Mouse (Mus musculus) layer of hippocampus, adult 18-20 months (tissue): ENCODE results near the gene Tmem131l. TPM values are rescaled to one million over a fixed set of nuclear protein-coding genes. Genes with fewer than 3 reads are reported as not detected.
A peak's percentile ranks its signal among the peaks of the same experiment; 100 is the strongest.

Experiments used
- DNase-seq, 2 experiments: peaks; one replicate each; pipeline ENCODE4 v3.0.0; 2022; ENCODE audit warnings: low spot score in 2 of 2
- total RNA-seq, 2 experiments: library from RNA; stranded (reverse); gene quantifications; 2 replicates each; pipeline ENCODE4 v1.2.3; 2021

Tmem131l gene
- total RNA-seq, 2 experiments from 2014 or later, result 28.0 to 33.3 TPM

DNA sequence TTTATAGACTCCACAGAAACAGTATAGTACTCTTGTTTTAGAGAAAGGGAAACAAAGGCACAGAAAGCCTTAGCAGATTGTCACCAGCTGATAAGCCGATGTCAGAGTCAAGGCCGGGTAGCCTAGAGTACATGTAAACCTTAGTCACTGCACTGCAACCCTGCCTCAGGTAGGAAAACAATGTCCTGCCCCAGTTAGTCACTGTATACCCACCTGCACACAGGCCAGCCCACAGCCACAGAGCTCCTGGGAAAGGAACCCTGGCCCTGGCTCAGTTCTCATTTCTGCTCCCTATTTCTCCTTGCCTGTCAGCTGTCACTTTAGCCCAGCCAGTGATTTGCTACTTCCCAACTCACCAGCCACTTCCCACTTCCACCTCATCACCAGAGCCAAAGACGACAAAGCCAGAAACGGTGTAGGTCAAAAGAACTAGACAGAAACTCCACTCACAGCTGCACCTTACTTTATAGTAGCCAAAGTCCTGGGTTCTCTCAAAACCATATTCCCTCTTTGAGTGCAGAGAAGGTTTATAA is 24.4 kb downstream of the Tmem131l start:
- DNase-seq, result no peak

DNA sequence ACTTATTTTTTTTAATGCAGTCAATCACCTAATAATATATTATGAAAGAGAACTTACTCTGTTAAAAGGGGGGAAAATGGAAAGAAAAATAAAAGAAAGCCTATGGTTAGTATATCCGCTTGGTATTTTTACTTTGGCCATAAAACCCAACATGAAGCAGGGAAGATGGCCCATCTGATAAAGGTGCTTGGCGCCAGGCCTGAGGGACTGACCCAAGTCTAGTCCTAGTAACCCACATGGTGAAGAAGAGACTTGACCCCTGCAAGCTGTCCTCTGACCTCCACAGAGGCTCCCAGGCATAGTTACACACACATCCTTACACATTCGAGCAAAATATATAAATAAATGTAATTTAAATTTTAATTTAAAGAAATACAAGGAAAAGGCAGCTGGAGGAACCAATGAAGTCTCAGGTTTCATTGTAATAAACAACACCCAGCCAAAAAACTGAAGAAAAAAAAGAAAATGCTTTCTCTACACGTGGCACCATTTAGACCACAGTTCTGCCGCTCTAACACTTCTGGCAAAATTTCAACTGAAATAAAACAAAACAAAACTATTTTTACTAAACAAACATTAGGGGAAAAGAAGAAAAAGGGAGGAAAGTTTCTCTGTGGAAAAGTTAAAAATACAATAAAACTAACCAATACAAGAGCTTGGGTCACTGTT is 28.8 kb downstream of the Tmem131l start:
- no peak for DNase-seq

DNA sequence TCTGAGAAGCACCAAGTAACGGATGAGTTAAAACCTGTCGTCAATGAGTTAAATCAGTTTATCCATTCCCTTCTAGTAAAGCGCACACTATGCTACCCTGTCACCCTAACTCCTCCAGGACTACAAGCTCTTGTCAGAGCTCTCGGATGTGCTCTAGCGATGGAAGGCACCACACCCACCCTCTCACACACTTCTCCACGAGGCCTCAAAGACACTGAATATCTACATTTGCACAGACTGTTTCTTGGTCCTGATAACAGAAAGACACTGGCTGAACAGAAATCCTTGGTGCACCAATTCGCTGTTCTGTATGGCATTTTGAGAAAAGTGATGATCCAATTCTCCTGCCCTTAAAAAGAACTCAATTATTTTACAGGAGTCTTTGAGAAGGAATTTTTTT is 34.0 kb downstream of the Tmem131l start:
- no peak for DNase-seq

DNA sequence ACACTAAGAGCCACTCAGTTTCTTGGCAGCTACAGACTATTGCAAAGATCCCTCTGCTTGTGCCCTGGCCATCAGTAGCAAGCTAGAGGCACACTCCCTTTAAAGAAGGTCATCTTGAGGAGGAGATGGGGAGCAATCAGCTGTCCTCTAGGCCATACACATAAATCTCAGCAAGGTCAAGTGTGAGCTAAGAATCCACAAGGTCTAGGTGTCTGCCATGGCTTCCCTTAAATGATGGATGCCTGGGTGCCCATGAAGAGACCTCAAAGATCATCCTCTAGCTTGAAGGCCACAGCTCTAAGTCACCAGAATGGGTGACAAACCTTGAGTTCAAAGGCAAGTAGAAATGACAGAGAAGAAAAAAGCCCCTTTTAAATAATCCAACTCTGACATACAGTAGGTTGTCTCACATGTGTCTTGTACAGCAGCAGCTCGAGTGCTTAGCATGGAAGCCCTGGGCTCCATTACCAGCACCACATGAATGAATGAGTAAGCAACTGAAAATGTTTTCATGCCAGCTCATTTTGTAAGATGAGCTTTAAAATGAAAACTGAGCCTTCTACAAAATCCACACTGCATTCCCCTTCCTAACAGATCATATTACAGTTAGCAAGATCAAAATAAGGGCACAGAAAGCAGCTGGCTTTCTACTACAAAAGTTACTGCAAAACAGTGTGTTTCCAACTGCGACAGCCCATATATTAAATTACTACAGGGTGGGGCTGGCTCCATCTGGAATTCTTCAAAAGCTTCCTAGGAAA is 35.5 kb downstream of the Tmem131l start:
- DNase-seq, result no peak

DNA sequence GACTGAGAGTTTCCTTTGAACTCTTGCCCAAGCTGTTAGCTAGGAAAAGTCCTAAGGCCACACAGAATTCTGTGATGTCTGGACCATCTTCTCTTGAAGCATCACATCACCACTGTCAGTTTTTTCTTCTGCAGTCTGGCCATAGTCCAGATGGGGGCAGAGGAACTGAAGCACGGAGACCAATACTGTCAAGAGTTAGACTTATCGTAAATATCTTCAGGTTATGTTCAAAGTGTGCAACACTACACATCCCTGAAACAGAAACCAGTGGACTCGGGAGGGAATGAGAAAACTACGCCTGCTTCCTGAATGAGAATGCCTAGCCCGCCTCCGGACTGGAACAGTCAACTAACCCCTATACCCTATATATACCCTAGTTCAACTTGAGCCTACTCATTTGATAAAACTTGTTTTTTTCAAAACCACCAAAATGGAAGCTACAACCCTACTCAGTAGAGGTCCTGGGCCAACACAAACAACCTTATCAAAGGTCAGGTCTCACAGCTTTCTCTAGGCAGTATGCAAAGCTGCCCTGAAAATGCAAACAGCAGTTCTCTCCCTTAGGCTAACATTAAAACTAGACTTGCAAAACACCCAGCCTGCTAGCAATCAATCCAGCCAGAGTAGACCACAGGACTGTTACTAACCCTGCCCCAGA is 37.4 kb downstream of the Tmem131l start:
- DNase-seq, result no peak

DNA sequence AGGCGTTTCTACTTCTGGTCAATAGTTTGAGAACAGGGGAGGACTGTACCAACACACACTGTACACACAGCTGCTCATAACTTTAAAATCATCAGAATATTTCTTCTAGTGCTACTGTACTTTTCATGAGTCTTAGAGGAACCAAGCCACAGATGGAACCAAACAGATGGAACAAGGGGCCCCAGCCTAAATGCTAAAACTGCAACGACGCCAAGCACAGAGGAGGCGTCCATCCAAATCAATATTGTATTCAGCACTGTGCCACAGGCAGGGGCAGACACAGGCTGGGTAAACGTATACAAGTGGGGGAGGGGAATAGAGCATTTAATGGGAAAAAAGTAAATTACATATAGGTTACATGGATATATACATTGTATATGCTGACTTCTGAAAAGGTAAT is 42.4 kb downstream of the Tmem131l start:
- DNase-seq, result peak; percentile 28 to 72

GRCm38 (mm10) chr3:83997036-83997435 is 42.9 kb downstream of the Tmem131l start:
- no peak for DNase-seq

- DNase-seq, result no peak
These were observed 43.9 kb downstream of the Tmem131l start for GRCm38 (mm10) chr3:83996086-83996485.

- no peak for DNase-seq
These were observed 44.6 kb downstream of the Tmem131l start for GRCm38 (mm10) chr3:83995254-83995830.

GRCm38 (mm10) chr3:83994217-83994839 is 45.6 kb downstream of the Tmem131l start:
- DNase-seq, result no peak

GRCm38 (mm10) chr3:83993089-83993516 is 46.9 kb downstream of the Tmem131l start:
- peak; percentile 36 to 53 for DNase-seq

DNA sequence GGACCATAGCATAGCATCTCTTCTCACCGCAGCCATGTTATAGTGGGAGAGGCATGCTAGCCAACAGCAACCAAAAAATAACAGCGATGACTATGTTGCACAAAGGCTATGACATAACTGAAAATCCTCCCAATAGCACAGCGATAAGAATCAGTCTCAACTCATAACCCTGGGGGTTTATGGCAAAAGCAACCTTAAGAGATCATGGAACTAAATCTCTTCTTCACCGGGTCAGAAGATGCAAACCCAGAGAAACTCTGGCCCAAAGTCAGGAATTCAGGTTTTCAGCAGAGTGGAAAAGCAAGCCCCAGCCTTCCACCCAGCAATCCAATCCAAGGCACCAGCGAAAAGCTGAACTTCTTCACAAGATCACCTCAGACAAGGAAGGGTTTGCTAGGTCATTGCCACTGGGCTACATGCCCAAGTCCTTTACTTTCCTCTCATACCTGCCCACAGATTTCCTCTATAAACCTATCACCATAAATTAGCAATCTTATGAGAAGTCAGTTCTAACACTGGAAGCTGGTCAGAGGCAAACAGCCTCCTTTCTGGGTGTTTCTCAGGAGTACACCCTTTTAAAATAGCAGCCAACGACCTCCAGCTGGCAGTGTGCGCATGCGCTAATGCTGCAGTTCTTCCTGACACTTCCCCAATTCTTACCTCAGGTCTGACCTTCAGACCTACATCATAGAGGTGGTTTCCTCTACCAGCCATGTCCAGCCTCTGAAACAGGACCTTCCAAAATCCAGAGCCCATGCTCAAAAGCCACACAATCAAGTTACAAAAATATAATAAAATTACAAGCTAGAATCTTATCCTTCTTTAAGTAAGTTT is 48.1 kb downstream of the Tmem131l start:
- DNase-seq, result no peak

GRCm38 (mm10) chr3:83988214-83988613 is 51.8 kb downstream of the Tmem131l start:
- no peak for DNase-seq

- no peak for DNase-seq
These were observed 52.4 kb downstream of the Tmem131l start for GRCm38 (mm10) chr3:83987533-83988112.

GRCm38 (mm10) chr3:83986740-83987139 is 53.2 kb downstream of the Tmem131l start:
- DNase-seq, result no peak

DNA sequence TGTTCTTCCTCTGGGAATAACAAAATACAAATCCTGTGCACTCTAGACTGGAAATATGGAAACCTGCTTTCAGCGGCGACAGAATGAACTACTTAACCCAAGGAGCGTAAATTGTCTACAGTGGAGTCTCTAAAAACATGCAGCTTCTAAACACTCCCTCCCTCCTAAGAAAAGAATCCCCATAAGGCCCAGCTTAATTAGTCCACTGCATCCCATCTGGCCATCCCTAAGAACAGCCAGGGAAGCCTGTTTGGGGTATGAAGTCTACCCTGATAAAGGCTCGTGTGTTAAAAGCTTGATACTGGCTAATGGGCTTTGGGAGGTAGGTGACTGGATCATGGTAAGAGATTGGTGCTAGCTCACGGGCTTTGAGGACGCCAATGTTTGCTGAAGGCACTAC is 54.5 kb downstream of the Tmem131l start:
- DNase-seq, result no peak

DNA sequence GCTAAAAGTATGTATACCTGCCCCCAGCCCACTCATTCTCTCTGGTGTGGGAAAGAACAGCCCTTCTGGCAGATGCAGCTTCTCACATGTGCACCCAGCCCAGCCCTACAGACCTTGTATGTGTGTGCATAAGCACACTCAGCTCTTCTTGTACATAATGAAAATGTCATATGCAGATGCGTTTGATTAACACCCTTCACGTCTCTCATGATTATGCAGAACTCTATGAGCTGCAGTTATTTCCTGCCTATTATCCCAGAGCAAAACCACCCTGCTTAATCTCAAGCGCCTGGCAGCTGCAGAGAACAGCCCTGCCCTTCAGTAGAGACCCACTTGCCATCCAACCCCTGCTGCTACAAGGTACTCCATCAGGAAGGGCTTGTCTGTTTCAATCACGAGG is 55.6 kb downstream of the Tmem131l start:
- DNase-seq, result no peak

GRCm38 (mm10) chr3:83982821-83983220 is 57.2 kb downstream of the Tmem131l start:
- DNase-seq, result no peak

DNA sequence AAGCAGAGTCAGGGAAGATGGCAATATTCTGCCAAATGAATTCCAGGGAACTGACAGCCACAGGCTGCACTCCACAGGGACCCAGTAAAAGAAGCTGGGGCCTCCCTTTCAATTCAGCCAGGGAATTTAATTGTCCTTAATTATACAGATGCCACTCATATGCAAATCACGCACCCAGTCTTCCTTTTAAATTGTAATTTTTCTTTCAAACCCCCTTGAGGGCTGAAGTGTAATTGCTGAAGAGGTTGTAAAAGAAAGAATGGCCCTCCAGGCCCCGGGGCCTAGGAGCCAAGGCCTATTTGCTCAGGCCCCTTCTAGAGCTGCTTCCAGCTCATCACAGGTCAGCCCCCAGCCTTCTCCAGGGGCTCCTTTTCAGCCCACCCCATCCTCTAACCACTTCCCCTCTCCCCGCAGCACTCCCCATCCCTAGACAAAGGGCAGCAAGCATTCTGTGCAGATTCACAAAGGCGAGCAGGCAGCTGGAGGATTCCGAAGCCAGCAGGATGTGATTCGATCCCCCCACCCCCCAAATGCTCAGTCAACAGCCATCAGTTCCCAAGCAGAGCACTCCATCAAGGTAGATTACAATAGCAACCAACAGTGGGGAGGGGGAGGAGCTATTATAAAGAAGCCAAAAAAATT is 59.6 kb downstream of the Tmem131l start:
- peak in 1 of 2 experiments; percentile 31 for DNase-seq
